In genomic region chr11:15839271-15839670, GRCm38 (mm10) we compare ENCODE assay signal across 18 mouse cellular contexts.
"Had no signal": no experiment of that assay in that cellular context is flagged by ENCODE, and none has a peak within 500 bp of the region (broad histone marks: within the 10 kb centered on the region; RNA-seq: fewer than 3 reads in every experiment).

No protein-coding gene starts in this region.

- DNase-seq: lung, embryonic 14.5 days; lung, postnatal 10 days; lung, postnatal 4 days; midbrain, embryonic 14.5 days; retina, postnatal 1 day; right cerebral cortex, adult 18-20 months; right cerebral cortex, postnatal 25 days; right cerebral cortex, postnatal 4 days; spleen, adult 18-20 months; thymus, adult 18-20 months; thymus, postnatal 14 days; thymus, postnatal 36 days had no signal

- H3K36me3 ChIP-seq: midbrain, embryonic 10.5 days; midbrain, embryonic 12.5 days; neural tube, embryonic 13.5 days; neural tube, embryonic 15.5 days had no signal

- ATAC-seq: midbrain, embryonic 16.5 days had no signal

- H3K9me3 ChIP-seq: midbrain, embryonic 10.5 days; midbrain, embryonic 12.5 days; neural tube, embryonic 13.5 days; neural tube, embryonic 15.5 days had no signal

- H3K9ac ChIP-seq: lung, embryonic 14.5 days; midbrain, embryonic 12.5 days; neural tube, embryonic 13.5 days; neural tube, embryonic 15.5 days had no signal

- H3K27me3 ChIP-seq: midbrain, embryonic 12.5 days; neural tube, embryonic 13.5 days; neural tube, embryonic 15.5 days had no signal

- H3K27ac ChIP-seq: midbrain, embryonic 10.5 days; midbrain, embryonic 12.5 days; neural tube, embryonic 13.5 days; neural tube, embryonic 15.5 days had no signal

- H3K4me2 ChIP-seq: lung, embryonic 14.5 days; midbrain, embryonic 12.5 days; neural tube, embryonic 13.5 days; neural tube, embryonic 15.5 days had no signal

- H3K4me3 ChIP-seq: midbrain, embryonic 10.5 days; midbrain, embryonic 12.5 days; myocyte; neural tube, embryonic 13.5 days; neural tube, embryonic 15.5 days had no signal

- H3K4me1 ChIP-seq: midbrain, embryonic 10.5 days; midbrain, embryonic 12.5 days; neural tube, embryonic 13.5 days; neural tube, embryonic 15.5 days had no signal
